Mouse (Mus musculus): ENCODE measurements around the gene Tmem245. TPM values are rescaled to one million over a fixed set of nuclear protein-coding genes. Genes with fewer than 3 reads are reported as not detected.

Gene Tmem245
- 10 to 100 TPM; 22.7 to 23.9 TPM for total RNA-seq (2021)
- long read RNA-seq, experiment 1, full-length matches to known transcripts, result 5 of 10 reads
- long read RNA-seq, experiment 1, partial matches to known transcripts, result 1 of 10 reads
- long read RNA-seq, experiment 1, other reads (novel, unspliced or antisense), result 4 of 10 reads
- long read RNA-seq, experiment 2, full-length matches to known transcripts, result 4 of 6 reads
- long read RNA-seq, experiment 2, partial matches to known transcripts, result 0 of 6 reads
- long read RNA-seq, experiment 2, other reads (novel, unspliced or antisense), result 2 of 6 reads

GRCm38 (mm10) chr4:56946641-56947640 lies at the start of gene Tmem245:
Tmem245 (minus strand) TSS chr4:56947437.
- DNase-seq, result peak; percentile 93

GRCm38 (mm10) chr4:56993331-56993730 lies 46.1 kb upstream of the Tmem245 start:
- DNase-seq, result no peak

GRCm38 (mm10) chr4:56991951-56992350 lies 44.7 kb upstream of the Tmem245 start:
- DNase-seq, result no peak

GRCm38 (mm10) chr4:56990215-56990584 lies 43.0 kb upstream of the Tmem245 start, which contains the start of gene Frrs1l:
Frrs1l (minus strand) TSS chr4:56990391.
- DNase-seq, result no peak

GRCm38 (mm10) chr4:56989431-56990214 lies 42.4 kb upstream of the Tmem245 start:
- no peak for DNase-seq

GRCm38 (mm10) chr4:56965586-56966179 lies 18.4 kb upstream of the Tmem245 start:
- DNase-seq, result no peak

GRCm38 (mm10) chr4:56963687-56964086 lies 16.4 kb upstream of the Tmem245 start:
- DNase-seq, result no peak

- no peak for DNase-seq
These were observed 14.2 kb upstream of the Tmem245 start for GRCm38 (mm10) chr4:56961320-56961925.

GRCm38 (mm10) chr4:56957518-56957917 lies 10.3 kb upstream of the Tmem245 start:
- no peak for DNase-seq

- DNase-seq, result no peak
These were observed 6.0 kb upstream of the Tmem245 start for GRCm38 (mm10) chr4:56953235-56953634.

- DNase-seq, result no peak
These were observed 4.5 kb upstream of the Tmem245 start for GRCm38 (mm10) chr4:56951701-56952100.

GRCm38 (mm10) chr4:56949494-56949893 lies 2.3 kb upstream of the Tmem245 start:
- no peak for DNase-seq

GRCm38 (mm10) chr4:56946180-56946579 lies 1.1 kb downstream of the Tmem245 start:
- DNase-seq, result no peak

- no peak for DNase-seq
These were observed 3.0 kb downstream of the Tmem245 start for GRCm38 (mm10) chr4:56944286-56944685.

- DNase-seq, result no peak
These were observed 4.0 kb downstream of the Tmem245 start for GRCm38 (mm10) chr4:56943258-56943657.

- DNase-seq, result no peak
These were observed 4.7 kb downstream of the Tmem245 start for GRCm38 (mm10) chr4:56942567-56942966.

GRCm38 (mm10) chr4:56941481-56941880 lies 5.8 kb downstream of the Tmem245 start:
- no peak for DNase-seq

GRCm38 (mm10) chr4:56937136-56937535 lies 10.1 kb downstream of the Tmem245 start:
- no peak for DNase-seq

- DNase-seq, result no peak
These were observed 11.9 kb downstream of the Tmem245 start for GRCm38 (mm10) chr4:56935327-56935726.

GRCm38 (mm10) chr4:56933154-56933553 lies 14.1 kb downstream of the Tmem245 start:
- DNase-seq, result no peak

- no peak for DNase-seq
These were observed 15.1 kb downstream of the Tmem245 start for GRCm38 (mm10) chr4:56932096-56932495.

All from gastrocnemius, postnatal 10 days (tissue).